Mouse (Mus musculus) olfactory bulb, adult 2 months (tissue): ENCODE measurements around the gene Zdhhc20.

Experiments
- CTCF ChIP-seq: fragments of 200-500 bp; IDR thresholded peaks from 2 replicates; pipeline ENCODE4 v1.5.1; 2012; ENCODE audit warnings: low read depth, mild to moderate bottlenecking, low read length, moderate library complexity; ENCODE audit not compliant: insufficient read depth
- POLR2A ChIP-seq: fragments of 200-500 bp; IDR thresholded peaks from 2 replicates; pipeline ENCODE4 v1.6.1; 2012; ENCODE audit warnings: mild to moderate bottlenecking, low read depth, low read length, moderate library complexity; ENCODE audit not compliant: insufficient read depth

DNA sequence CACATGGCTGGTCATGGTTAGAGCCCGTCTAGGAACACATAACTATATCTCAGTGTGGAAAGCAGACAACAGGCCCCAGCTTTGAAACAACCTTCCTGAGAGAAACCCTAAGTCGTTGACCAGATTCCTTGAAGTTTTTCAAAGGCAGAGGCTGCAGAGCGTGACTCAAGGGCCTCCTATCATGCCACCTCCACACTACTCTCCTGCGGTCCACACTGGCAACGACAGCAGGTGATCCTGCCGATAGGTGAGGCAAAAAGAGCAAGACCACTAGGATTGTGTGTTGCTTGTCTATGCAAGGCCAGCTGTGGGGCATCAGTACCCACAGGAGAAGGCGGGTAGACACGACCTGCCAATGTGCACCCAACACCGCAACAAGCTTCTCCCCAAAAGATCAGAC is 100.3 kb downstream of the Zdhhc20 start:
- TF ChIP-seq POLR2A (no peak), CTCF (no peak)
